Mouse (Mus musculus): Measurements from ENCODE around the gene BC051142. TPM values are rescaled to one million over a fixed set of nuclear protein-coding genes. Genes with fewer than 3 reads are reported as not detected.

The BC051142 gene
- polyA plus RNA-seq, 1 experiment = not detected

DNA sequence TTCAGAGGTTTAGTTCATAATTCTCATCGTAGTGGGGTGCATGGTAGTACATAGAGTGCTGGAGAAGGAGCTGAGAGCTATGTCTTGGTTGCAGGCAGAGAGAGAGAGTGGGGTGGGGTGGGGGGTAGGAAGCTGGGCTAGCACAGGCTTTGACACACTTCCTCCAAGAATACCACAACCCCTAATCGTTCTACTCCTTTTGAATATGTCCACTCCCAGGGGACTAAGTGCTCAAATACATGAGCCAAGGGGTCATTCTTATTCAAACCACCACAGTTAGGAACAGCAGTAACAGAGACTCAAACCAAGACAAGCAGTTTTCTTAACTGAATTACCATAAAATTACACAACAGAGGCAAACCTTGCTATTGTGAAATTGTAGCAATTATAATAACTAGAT, 12.0 kb upstream of the BC051142 start:
- Histone ChIP-seq H3K79me3 (ENCODE audit: low read depth) (no peaks in the 10 kb centered on the region), H3K79me2 (ENCODE audit: control insufficient read depth, insufficient read depth) (no peaks in the 10 kb centered on the region), H3K27me3 (ENCODE audit: control insufficient read depth, insufficient read depth, insufficient read length) (no peaks in the 10 kb centered on the region), H3ac (ENCODE audit: control insufficient read depth, insufficient read length, low read depth) (no peak overlapping the region), H3K36me3 (ENCODE audit: control insufficient read depth, insufficient read depth) (no peaks in the 10 kb centered on the region), H3K4me3 (ENCODE audit: insufficient read depth, poor library complexity, severe bottlenecking) (no peak overlapping the region)
- TF ChIP-seq MYOD1 (IDR thresholded peaks at IDR 0.05; ENCODE audit: control insufficient read depth, insufficient read length, low read depth) (no peak), CEBPB (IDR thresholded peaks at IDR 0.05; ENCODE audit: low read depth) (no peak), CTCF (IDR thresholded peaks at IDR 0.05; ENCODE audit: control insufficient read depth, insufficient read depth, insufficient read length) (no peak), MAX (IDR thresholded peaks at IDR 0.05) (no peak), FOSL1 (IDR thresholded peaks at IDR 0.05; ENCODE audit: insufficient read depth, low read length, poor library complexity, severe bottlenecking) (no peak), MYOG (IDR thresholded peaks at IDR 0.05; ENCODE audit: control insufficient read depth, extremely low read depth, insufficient read length) (no peak)

DNA sequence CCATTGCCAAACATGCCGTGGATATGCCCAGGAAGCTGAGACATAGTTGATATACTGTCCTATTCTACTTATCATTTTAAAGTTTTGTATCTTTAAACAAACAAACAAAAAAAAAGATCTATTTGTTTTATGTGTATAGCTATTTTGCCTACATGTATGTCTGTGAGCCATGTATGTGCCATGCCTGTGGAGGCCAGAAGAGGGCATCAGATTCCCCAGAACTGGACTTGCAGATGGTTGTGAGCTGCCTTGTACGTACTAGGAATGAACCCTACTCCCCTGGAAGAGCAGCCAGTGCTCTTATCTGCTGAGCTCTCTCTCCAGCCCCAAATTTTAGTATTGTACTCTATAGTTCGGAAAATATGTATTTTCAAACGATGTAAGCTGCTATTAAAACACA, 10.1 kb upstream of the BC051142 start:
- no peak for TF ChIP-seq CTCF (IDR thresholded peaks at IDR 0.05; ENCODE audit: control insufficient read depth, insufficient read depth, insufficient read length)
- TF ChIP-seq MYOG (IDR thresholded peaks at IDR 0.05; ENCODE audit: control insufficient read depth, extremely low read depth, insufficient read length) = no peak
- TF ChIP-seq CEBPB (IDR thresholded peaks at IDR 0.05; ENCODE audit: low read depth) = no peak
- TF ChIP-seq MAX (IDR thresholded peaks at IDR 0.05) = no peak
- no peak for TF ChIP-seq MYOD1 (IDR thresholded peaks at IDR 0.05; ENCODE audit: control insufficient read depth, insufficient read length, low read depth)
- TF ChIP-seq USF1 (IDR thresholded peaks at IDR 0.05; ENCODE audit: low read depth) = no peak
- TF ChIP-seq FOSL1 (IDR thresholded peaks at IDR 0.05; ENCODE audit: insufficient read depth, low read length, poor library complexity, severe bottlenecking) = no peak

DNA sequence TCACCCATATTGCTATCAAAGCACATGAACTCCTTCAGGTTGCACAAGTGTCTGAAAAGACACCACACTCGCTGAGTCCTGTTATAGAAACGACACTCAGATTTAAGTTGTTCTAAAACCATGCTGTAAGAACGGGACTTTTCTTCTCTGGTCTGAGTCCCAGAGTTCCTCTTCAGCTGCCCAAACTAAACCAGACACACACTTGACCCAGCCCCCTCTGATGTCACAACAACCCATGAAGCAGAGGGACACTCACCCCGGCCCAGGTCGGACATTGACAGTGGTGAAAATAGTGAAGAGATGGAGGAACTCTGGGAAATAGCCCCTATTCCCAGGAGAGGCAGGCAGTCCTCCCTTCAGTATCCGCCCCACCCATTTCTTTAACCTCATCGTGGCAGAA, 7.1 kb upstream of the BC051142 start:
- Histone ChIP-seq H3K79me3 (ENCODE audit: low read depth) (no peaks in the 10 kb centered on the region), H3ac (ENCODE audit: control insufficient read depth, insufficient read length, low read depth) (no peak overlapping the region), H3K4me3 (ENCODE audit: insufficient read depth, poor library complexity, severe bottlenecking) (no peak overlapping the region), H3K79me2 (ENCODE audit: control insufficient read depth, insufficient read depth) (no peaks in the 10 kb centered on the region), H3K36me3 (ENCODE audit: control insufficient read depth, insufficient read depth) (no peaks in the 10 kb centered on the region), H3K27me3 (ENCODE audit: control insufficient read depth, insufficient read depth, insufficient read length) (peaks cover 6% of the 10 kb centered on the region)
- TF ChIP-seq CEBPB (IDR thresholded peaks at IDR 0.05; ENCODE audit: low read depth) = no peak
- TF ChIP-seq USF1 (IDR thresholded peaks at IDR 0.05; ENCODE audit: low read depth) = no peak
- TF ChIP-seq MYOG (IDR thresholded peaks at IDR 0.05; ENCODE audit: control insufficient read depth, extremely low read depth, insufficient read length) = no peak
- no peak for TF ChIP-seq MAX (IDR thresholded peaks at IDR 0.05)
- no peak for TF ChIP-seq FOSL1 (IDR thresholded peaks at IDR 0.05; ENCODE audit: insufficient read depth, low read length, poor library complexity, severe bottlenecking)
- TF ChIP-seq MYOD1 (IDR thresholded peaks at IDR 0.05; ENCODE audit: control insufficient read depth, insufficient read length, low read depth) = no peak
- no peak for TF ChIP-seq CTCF (IDR thresholded peaks at IDR 0.05; ENCODE audit: control insufficient read depth, insufficient read depth, insufficient read length)

More for the DNA sequence above, 10.1 kb upstream of the BC051142 start:
- Histone ChIP-seq H3K79me2 (ENCODE audit: control insufficient read depth, insufficient read depth) (no peaks in the 10 kb centered on the region), H3K27me3 (ENCODE audit: control insufficient read depth, insufficient read depth, insufficient read length) (peaks cover 6% of the 10 kb centered on the region), H3K4me3 (ENCODE audit: insufficient read depth, poor library complexity, severe bottlenecking) (no peak overlapping the region), H3ac (ENCODE audit: control insufficient read depth, insufficient read length, low read depth) (no peak overlapping the region), H3K36me3 (ENCODE audit: control insufficient read depth, insufficient read depth) (no peaks in the 10 kb centered on the region), H3K79me3 (ENCODE audit: low read depth) (no peaks in the 10 kb centered on the region)

GRCm38 (mm10) chr17:34392321-34392720, 6.3 kb upstream of the BC051142 start:
- peaks cover 6% of the 10 kb centered on the region for H3K27me3 ChIP-seq (ENCODE audit: control insufficient read depth, insufficient read depth, insufficient read length)
- no peaks in the 10 kb centered on the region for H3K79me2 ChIP-seq (ENCODE audit: control insufficient read depth, insufficient read depth)
- no peaks in the 10 kb centered on the region for H3K36me3 ChIP-seq (ENCODE audit: control insufficient read depth, insufficient read depth)
- TF ChIP-seq MYOD1 (IDR thresholded peaks at IDR 0.05; ENCODE audit: control insufficient read depth, insufficient read length, low read depth) (no peak), MYOG (IDR thresholded peaks at IDR 0.05; ENCODE audit: control insufficient read depth, extremely low read depth, insufficient read length) (no peak), CTCF (IDR thresholded peaks at IDR 0.05; ENCODE audit: control insufficient read depth, insufficient read depth, insufficient read length) (no peak), CEBPB (IDR thresholded peaks at IDR 0.05; ENCODE audit: low read depth) (no peak), FOSL1 (IDR thresholded peaks at IDR 0.05; ENCODE audit: insufficient read depth, low read length, poor library complexity, severe bottlenecking) (no peak), USF1 (IDR thresholded peaks at IDR 0.05; ENCODE audit: low read depth) (no peak), MAX (IDR thresholded peaks at IDR 0.05) (no peak)
- no peak overlapping the region for H3ac ChIP-seq (ENCODE audit: control insufficient read depth, insufficient read length, low read depth)
- H3K79me3 ChIP-seq (ENCODE audit: low read depth) = no peaks in the 10 kb centered on the region
- no peak overlapping the region for H3K4me3 ChIP-seq (ENCODE audit: insufficient read depth, poor library complexity, severe bottlenecking)

- no peaks in the 10 kb centered on the region for H3K79me3 ChIP-seq (ENCODE audit: low read depth)
- no peak for TF ChIP-seq CTCF (IDR thresholded peaks at IDR 0.05; ENCODE audit: control insufficient read depth, insufficient read depth, insufficient read length)
- no peak for TF ChIP-seq FOSL1 (IDR thresholded peaks at IDR 0.05; ENCODE audit: insufficient read depth, low read length, poor library complexity, severe bottlenecking)
- no peak for TF ChIP-seq MYOD1 (IDR thresholded peaks at IDR 0.05; ENCODE audit: control insufficient read depth, insufficient read length, low read depth)
- TF ChIP-seq MYOG (IDR thresholded peaks at IDR 0.05; ENCODE audit: control insufficient read depth, extremely low read depth, insufficient read length) = no peak
- no peak for TF ChIP-seq USF1 (IDR thresholded peaks at IDR 0.05; ENCODE audit: low read depth)
- no peak for TF ChIP-seq CEBPB (IDR thresholded peaks at IDR 0.05; ENCODE audit: low read depth)
- TF ChIP-seq MAX (IDR thresholded peaks at IDR 0.05) = no peak
- no peak overlapping the region for H3K4me3 ChIP-seq (ENCODE audit: insufficient read depth, poor library complexity, severe bottlenecking)
- peaks cover 4% of the 10 kb centered on the region for H3K27me3 ChIP-seq (ENCODE audit: control insufficient read depth, insufficient read depth, insufficient read length)
- no peak overlapping the region for H3ac ChIP-seq (ENCODE audit: control insufficient read depth, insufficient read length, low read depth)
- no peaks in the 10 kb centered on the region for H3K79me2 ChIP-seq (ENCODE audit: control insufficient read depth, insufficient read depth)
- no peaks in the 10 kb centered on the region for H3K36me3 ChIP-seq (ENCODE audit: control insufficient read depth, insufficient read depth)
These were observed 1.3 kb upstream of the BC051142 start for GRCm38 (mm10) chr17:34397357-34397756.
